Mouse (Mus musculus): ENCODE data around the gene Spg7.

GRCm38 (mm10) chr8:123046706-123047105, 16.0 kb upstream of the Spg7 start:
- TF ChIP-seq GATA1 (IDR thresholded peaks at IDR 0.05; ENCODE audit: borderline replicate concordance, low read length) (no peak), FLI1 (IDR thresholded peaks at IDR 0.05; ENCODE audit: low read length) (no peak)

All from megakaryocyte, embryonic 14.5 days (primary cell).